Mouse (Mus musculus): Measurements from ENCODE around the gene Mpeg1. TPM values are rescaled to one million over a fixed set of nuclear protein-coding genes. Genes with fewer than 3 reads are reported as not detected.

The Mpeg1 gene
- polyA plus RNA-seq, 1 experiment from 2014 or later, result 0.50 TPM

DNA sequence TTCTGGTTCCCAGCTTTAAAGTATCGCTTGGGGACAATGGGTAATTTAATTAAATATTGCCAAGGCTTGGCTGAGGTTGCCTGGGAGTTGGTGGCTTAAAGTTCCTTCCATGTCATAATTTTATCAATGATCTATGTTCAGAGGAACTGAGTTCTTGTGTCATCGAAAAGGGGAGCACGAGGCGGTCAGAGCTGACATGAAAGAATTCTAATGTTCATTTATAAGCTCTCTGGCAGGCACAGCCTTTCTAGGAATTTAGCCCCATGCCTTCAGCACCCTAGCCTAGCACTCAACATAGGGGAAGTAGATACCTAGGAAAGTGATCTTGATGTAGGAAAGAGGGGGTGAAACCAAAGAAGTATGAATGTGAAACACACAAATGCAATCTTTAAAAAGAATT, 37.7 kb downstream of the Mpeg1 start:
- no peak overlapping the region for H3K4me2 ChIP-seq (replicated peaks)

DNA sequence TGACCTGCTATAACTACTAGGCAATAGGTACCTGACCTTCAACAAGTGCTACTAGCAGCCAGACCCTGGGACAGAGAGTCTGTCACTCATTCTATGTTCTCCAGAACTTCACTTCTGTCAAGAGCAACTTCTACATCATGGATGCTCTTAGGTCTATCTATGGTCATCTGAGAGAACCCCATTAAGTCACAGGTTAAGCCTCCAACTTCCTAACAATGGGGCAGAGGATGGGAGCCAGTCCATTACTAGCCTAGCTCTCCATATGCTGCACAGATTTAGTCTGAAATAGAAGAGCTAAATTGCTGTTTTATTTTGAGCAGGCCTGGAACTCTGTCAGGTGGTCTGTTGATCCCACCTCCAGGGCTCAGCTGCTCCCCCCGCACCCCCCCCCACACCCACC, 38.4 kb downstream of the Mpeg1 start:
- H3K27me3 ChIP-seq, result peaks cover 12% of the 10 kb centered on the region
- H3K9me3 ChIP-seq, result no peaks in the 10 kb centered on the region
- no peaks in the 10 kb centered on the region for H3K36me3 ChIP-seq
- 75% methylated on average over 1 of the region's 1 CpGs for WGBS
- ATAC-seq (ENCODE audit: low FRiP score, low read depth), result no peak
- H3K4me2 ChIP-seq (replicated peaks), result peak overlapping the region; percentile 92
- H3K4me1 ChIP-seq, result peaks cover 11% of the 10 kb centered on the region
- H3K4me3 ChIP-seq, result no peak overlapping the region
- no peak overlapping the region for H3K27ac ChIP-seq
- H3K9ac ChIP-seq, result no peak overlapping the region

More for the DNA sequence above, 37.7 kb downstream of the Mpeg1 start:
- 86% methylated on average over 4 of the region's 4 CpGs for WGBS
- no peak overlapping the region for H3K4me3 ChIP-seq
- peaks cover 11% of the 10 kb centered on the region for H3K4me1 ChIP-seq
- H3K27me3 ChIP-seq, result peaks cover 12% of the 10 kb centered on the region
- H3K36me3 ChIP-seq, result no peaks in the 10 kb centered on the region
- no peak overlapping the region for H3K9ac ChIP-seq
- ATAC-seq (ENCODE audit: low FRiP score, low read depth), result no peak
- no peak overlapping the region for H3K27ac ChIP-seq
- no peaks in the 10 kb centered on the region for H3K9me3 ChIP-seq

DNA sequence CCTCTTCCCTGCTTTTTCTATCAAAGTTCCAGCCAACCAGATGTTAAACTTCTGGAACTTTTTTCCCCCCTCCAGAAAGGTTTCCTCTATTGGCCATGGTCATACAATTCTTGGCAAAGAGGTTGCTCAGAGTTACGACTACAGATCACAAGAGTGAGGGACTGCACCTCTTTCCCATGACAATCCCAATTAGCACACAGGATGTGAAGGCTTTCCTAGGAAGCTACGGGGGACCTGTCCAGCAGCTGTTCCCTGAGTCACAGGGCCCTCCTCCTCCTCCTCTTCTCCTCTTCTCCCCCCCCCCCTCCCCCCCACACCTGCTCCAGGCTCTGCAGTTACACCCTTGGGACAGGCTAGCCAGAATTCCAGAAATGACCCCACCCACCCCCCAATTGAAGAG, 38.9 kb downstream of the Mpeg1 start:
- Histone ChIP-seq H3K36me3 (no peaks in the 10 kb centered on the region), H3K27ac (no peak overlapping the region), H3K4me2 (replicated peaks) (peak overlapping the region; percentile 92), H3K4me3 (peak overlapping the region; percentile 79), H3K27me3 (peaks cover 12% of the 10 kb centered on the region), H3K9me3 (no peaks in the 10 kb centered on the region), H3K9ac (no peak overlapping the region), H3K4me1 (peaks cover 11% of the 10 kb centered on the region)
- 0 out of 2 replicates have a peak, but pooled peaks have one; percentile 12 for ATAC-seq (ENCODE audit: low FRiP score, low read depth)
- WGBS, result 19% methylated on average over 2 of the region's 2 CpGs

DNA sequence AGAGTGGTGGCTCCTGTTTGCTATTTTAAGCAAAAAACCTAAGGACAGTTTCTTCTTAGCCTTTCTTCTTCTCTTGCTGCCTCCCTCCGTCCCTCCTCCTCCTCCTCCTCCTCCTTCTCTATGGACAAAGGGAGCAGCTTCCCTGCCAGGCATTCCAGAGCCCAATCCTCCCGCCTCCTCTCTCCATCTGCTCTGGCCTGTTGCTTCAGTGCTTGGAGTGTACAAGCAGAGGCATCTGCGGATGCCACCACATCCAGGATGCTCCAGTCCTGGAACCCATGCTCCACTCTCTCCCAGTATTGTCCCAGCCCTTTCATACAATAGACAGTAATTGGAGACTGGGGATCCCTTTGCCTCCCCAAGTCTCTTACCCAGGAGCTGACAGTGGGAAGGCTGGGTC, 39.5 kb downstream of the Mpeg1 start:
- Histone ChIP-seq H3K9ac (peak overlapping the region; percentile 39; the same call in 1 of the 2 replicates), H3K36me3 (no peaks in the 10 kb centered on the region), H3K4me2 (replicated peaks) (peak overlapping the region; percentile 92), H3K4me3 (peak overlapping the region; percentile 79), H3K27me3 (peaks cover 12% of the 10 kb centered on the region), H3K4me1 (peaks cover 11% of the 10 kb centered on the region), H3K9me3 (no peaks in the 10 kb centered on the region), H3K27ac (no peak overlapping the region)
- ATAC-seq (ENCODE audit: low FRiP score, low read depth), result no peak
- WGBS, result 10% methylated on average over 3 of the region's 3 CpGs

DNA sequence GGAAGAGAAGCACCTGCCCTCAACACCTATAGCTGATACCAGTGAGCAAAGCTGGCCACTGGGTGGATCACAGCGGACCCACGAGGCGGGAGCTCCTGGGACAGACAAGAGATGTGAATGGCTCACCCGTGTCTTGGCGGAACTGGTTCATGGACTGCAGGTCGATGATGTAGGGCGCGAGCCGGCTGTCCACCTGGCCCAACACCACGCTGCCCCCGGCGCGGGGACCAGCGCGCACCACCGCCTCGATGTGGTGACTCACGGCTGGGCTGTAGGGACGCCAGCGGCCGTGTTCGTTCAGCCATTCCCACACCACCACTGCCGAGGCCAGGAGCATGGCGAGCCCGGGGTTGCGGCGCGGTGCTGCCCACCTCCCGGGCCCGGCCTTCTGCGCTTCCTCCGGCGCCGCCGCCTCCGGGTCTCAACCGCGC, 40.3 kb downstream of the Mpeg1 start:
- Histone ChIP-seq H3K27ac (peak overlapping the region; percentile 77), H3K4me2 (replicated peaks) (peak overlapping the region; percentile 92), H3K27me3 (peaks cover 12% of the 10 kb centered on the region), H3K36me3 (no peaks in the 10 kb centered on the region), H3K9ac (peak overlapping the region; percentile 86), H3K9me3 (no peaks in the 10 kb centered on the region), H3K4me1 (peaks cover 11% of the 10 kb centered on the region), H3K4me3 (peak overlapping the region; percentile 79)
- under 1% methylated on average over 33 of the region's 38 CpGs for WGBS
- ATAC-seq (ENCODE audit: low FRiP score, low read depth), result peak; percentile 49

GRCm38 (mm10) chr19:12501370-12502347, 41.1 kb downstream of the Mpeg1 start, which contains the start of gene Dtx4:
TSS of gene Dtx4 (minus strand) at chr19:12501454.
- Histone ChIP-seq H3K9me3 (no peaks in the 10 kb centered on the region), H3K27me3 (peaks cover 12% of the 10 kb centered on the region), H3K27ac (peak within 1 kb of the TSS; percentile 77), H3K4me1 (peaks cover 11% of the 10 kb centered on the region), H3K4me2 (replicated peaks) (peak within 1 kb of the TSS; percentile 92), H3K4me3 (peak within 1 kb of the TSS; percentile 79), H3K9ac (peak within 1 kb of the TSS; percentile 86), H3K36me3 (no peaks in the 10 kb centered on the region)
- under 1% methylated on average over 80 of the region's 80 CpGs for WGBS
- peak; percentile 91 for ATAC-seq (ENCODE audit: low FRiP score, low read depth)

DNA sequence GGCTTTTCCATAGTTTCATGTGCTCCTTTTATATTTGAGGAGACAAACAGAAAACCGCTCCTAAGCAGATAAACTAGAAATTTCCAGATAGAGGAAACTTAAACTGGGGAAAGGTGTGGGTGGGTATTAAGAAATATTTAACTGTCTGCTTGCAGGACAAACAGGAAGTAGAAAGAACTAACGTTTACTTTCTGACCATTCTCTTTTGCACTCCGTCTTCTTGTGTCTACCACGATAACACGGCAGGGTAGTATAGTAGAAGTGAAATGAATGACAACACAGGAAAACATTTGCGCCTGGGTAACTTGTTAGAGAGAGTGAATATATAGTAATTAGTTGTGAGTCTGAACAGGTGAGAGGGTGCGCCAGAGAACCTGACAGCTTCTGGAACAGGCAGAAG, 42.2 kb downstream of the Mpeg1 start:
- Histone ChIP-seq H3K36me3 (no peaks in the 10 kb centered on the region), H3K9ac (no peak overlapping the region), H3K9me3 (no peaks in the 10 kb centered on the region), H3K27me3 (peaks cover 12% of the 10 kb centered on the region), H3K4me3 (no peak overlapping the region), H3K4me2 (replicated peaks) (no peak overlapping the region), H3K4me1 (peaks cover 11% of the 10 kb centered on the region), H3K27ac (no peak overlapping the region)
- ATAC-seq (ENCODE audit: low FRiP score, low read depth), result no peak
- 86% methylated on average over 7 of the region's 7 CpGs for WGBS

- Histone ChIP-seq H3K36me3 (no peaks in the 10 kb centered on the region), H3K4me3 (no peak overlapping the region), H3K4me1 (no peaks in the 10 kb centered on the region), H3K27ac (no peak overlapping the region), H3K27me3 (peaks cover 6% of the 10 kb centered on the region; the same call in 1 of the 2 replicates), H3K9ac (no peak overlapping the region), H3K9me3 (no peaks in the 10 kb centered on the region), H3K4me2 (replicated peaks) (no peak overlapping the region)
- ATAC-seq (ENCODE audit: low FRiP score, low read depth), result no peak
Observed at GRCm38 (mm10) chr19:12514621-12515020, 54.0 kb downstream of the Mpeg1 start.

Other genes starting within 250 kb of the Mpeg1 start
- gene Olfr1432, start 228.2 kb upstream of the Mpeg1 start, polyA plus RNA-seq (2015; fragmentation: Nextera tagmentation; extraction: Ambion mirVana), result not detected in 2 replicates
- gene Olfr262, start 219.1 kb upstream of the Mpeg1 start, polyA plus RNA-seq (2015; fragmentation: Nextera tagmentation; extraction: Ambion mirVana), result not detected in 2 replicates
- gene Olfr235, start 199.7 kb upstream of the Mpeg1 start, polyA plus RNA-seq (2015; fragmentation: Nextera tagmentation; extraction: Ambion mirVana), result not detected in 2 replicates
- not detected in 2 replicates for gene Olfr1434, start 180.9 kb upstream of the Mpeg1 start, polyA plus RNA-seq (2015; fragmentation: Nextera tagmentation; extraction: Ambion mirVana)
- gene Olfr1436, start 161.6 kb upstream of the Mpeg1 start, polyA plus RNA-seq (2015; fragmentation: Nextera tagmentation; extraction: Ambion mirVana), result not detected in 2 replicates
- not detected in 2 replicates for gene Olfr1437, start 135.7 kb upstream of the Mpeg1 start, polyA plus RNA-seq (2015; fragmentation: Nextera tagmentation; extraction: Ambion mirVana)
- not detected in 2 replicates for gene Olfr1438-ps1, start 124.9 kb upstream of the Mpeg1 start, polyA plus RNA-seq (2015; fragmentation: Nextera tagmentation; extraction: Ambion mirVana)
- gene Olfr1440, start 73.5 kb upstream of the Mpeg1 start, polyA plus RNA-seq (2015; fragmentation: Nextera tagmentation; extraction: Ambion mirVana), result not detected in 2 replicates
- not detected in 2 replicates for gene Olfr1441, start 43.3 kb upstream of the Mpeg1 start, polyA plus RNA-seq (2015; fragmentation: Nextera tagmentation; extraction: Ambion mirVana)
- not detected in 2 replicates for gene Pfpl, start 32.9 kb upstream of the Mpeg1 start, polyA plus RNA-seq (2015; fragmentation: Nextera tagmentation; extraction: Ambion mirVana)
- 5.2 and 5.8 TPM in 2 replicates for gene Dtx4, start 40.7 kb downstream of the Mpeg1 start, polyA plus RNA-seq (2015; fragmentation: Nextera tagmentation; extraction: Ambion mirVana)
- gene Fam111a, start 85.0 kb downstream of the Mpeg1 start, polyA plus RNA-seq (2015; fragmentation: Nextera tagmentation; extraction: Ambion mirVana), result 17.5 and 19.3 TPM in 2 replicates
- 0.15 TPM in 1 of 2 replicates, not detected in the other for gene Gm4952, start 139.2 kb downstream of the Mpeg1 start, polyA plus RNA-seq (2015; fragmentation: Nextera tagmentation; extraction: Ambion mirVana)
- gene Glyat, start 172.5 kb downstream of the Mpeg1 start, polyA plus RNA-seq (2015; fragmentation: Nextera tagmentation; extraction: Ambion mirVana), result not detected in 2 replicates
- gene Olfr1442, start 209.7 kb downstream of the Mpeg1 start, polyA plus RNA-seq (2015; fragmentation: Nextera tagmentation; extraction: Ambion mirVana), result not detected in 2 replicates
- gene Olfr1443, start 217.3 kb downstream of the Mpeg1 start, polyA plus RNA-seq (2015; fragmentation: Nextera tagmentation; extraction: Ambion mirVana), result not detected in 2 replicates
- not detected in 2 replicates for gene Keg1, start 235.0 kb downstream of the Mpeg1 start, polyA plus RNA-seq (2015; fragmentation: Nextera tagmentation; extraction: Ambion mirVana)